Mouse (Mus musculus) mouse trophoblast stem cell (cell line): ENCODE results near the gene Cyth1.

Experiments used
- in situ Hi-C, 2 experiments: fragments of 300-500 bp; cut with MseI, MboI; formaldehyde crosslinking; loops; 2 replicates in 1 of 2; 3 replicates in 1 of 2; pipeline ENCODE4 v1.15.1; 2025

The Cyth1 gene

GRCm38 (mm10) chr11:118248150-118249011 lies at the start of gene Cyth1:
Cyth1 (minus strand) TSS chr11:118248592.
- in situ Hi-C loops, result no loop called here

GRCm38 (mm10) chr11:118297967-118298366 lies 49.6 kb upstream of the Cyth1 start:
- in situ Hi-C loops, result no loop called here

GRCm38 (mm10) chr11:118295026-118295425 lies 46.6 kb upstream of the Cyth1 start:
- in situ Hi-C loops, result no loop called here

- in situ Hi-C loops, result no loop called here
Observed at GRCm38 (mm10) chr11:118292671-118293070, 44.3 kb upstream of the Cyth1 start.

- in situ Hi-C loops, result no loop called here
Observed at GRCm38 (mm10) chr11:118289999-118290889, 41.9 kb upstream of the Cyth1 start, which contains the start of gene Usp36. Usp36 (minus strand) TSS chr11:118290244.

GRCm38 (mm10) chr11:118289562-118289961 lies 41.2 kb upstream of the Cyth1 start:
- in situ Hi-C loops, result no loop called here

GRCm38 (mm10) chr11:118289037-118289511 lies 40.7 kb upstream of the Cyth1 start:
- in situ Hi-C loops, result no loop called here

GRCm38 (mm10) chr11:118287573-118287972 lies 39.2 kb upstream of the Cyth1 start:
- in situ Hi-C loops, result no loop called here

- in situ Hi-C loops, result no loop called here
Observed at GRCm38 (mm10) chr11:118286434-118286833, 38.0 kb upstream of the Cyth1 start.

GRCm38 (mm10) chr11:118285791-118286190 lies 37.4 kb upstream of the Cyth1 start:
- in situ Hi-C loops, result no loop called here

GRCm38 (mm10) chr11:118280218-118280617 lies 31.8 kb upstream of the Cyth1 start:
- in situ Hi-C loops, result no loop called here

- in situ Hi-C loops, result no loop called here
Observed at GRCm38 (mm10) chr11:118276328-118276727, 27.9 kb upstream of the Cyth1 start.

GRCm38 (mm10) chr11:118275092-118275491 lies 26.7 kb upstream of the Cyth1 start:
- in situ Hi-C loops, result no loop called here

- in situ Hi-C loops, result no loop called here
Observed at GRCm38 (mm10) chr11:118269827-118270226, 21.4 kb upstream of the Cyth1 start.

- in situ Hi-C loops, result no loop called here
Observed at GRCm38 (mm10) chr11:118266666-118267046, 18.3 kb upstream of the Cyth1 start.

- in situ Hi-C loops, result no loop called here
Observed at GRCm38 (mm10) chr11:118266044-118266665, 17.8 kb upstream of the Cyth1 start.

GRCm38 (mm10) chr11:118265621-118266020 lies 17.2 kb upstream of the Cyth1 start:
- in situ Hi-C loops, result no loop called here

GRCm38 (mm10) chr11:118263146-118263545 lies 14.8 kb upstream of the Cyth1 start:
- in situ Hi-C loops, result no loop called here

- in situ Hi-C loops, result no loop called here
Observed at GRCm38 (mm10) chr11:118260081-118260480, 11.7 kb upstream of the Cyth1 start.

GRCm38 (mm10) chr11:118259580-118259979 lies 11.2 kb upstream of the Cyth1 start:
- in situ Hi-C loops, result no loop called here

- in situ Hi-C loops, result no loop called here
Observed at GRCm38 (mm10) chr11:118256371-118256770, 8.0 kb upstream of the Cyth1 start.
